Mouse (Mus musculus) stomach, postnatal 0 days (tissue): ENCODE measurements around the gene Rfx3.

Experiments used
- CTCF ChIP-seq: IDR thresholded peaks from 2 replicates; pipeline ENCODE4 v1.5.1; 2016; ENCODE audit warnings: antibody characterized with exemption, low read depth, mild to moderate bottlenecking, moderate library complexity
- EP300 ChIP-seq: optimal IDR thresholded peaks from 2 replicates; pipeline ENCODE3; 2016; ENCODE audit warnings: antibody characterized with exemption

GRCm38 (mm10) chr19:28052058-28052457 lies 41.1 kb upstream of the Rfx3 start:
- TF ChIP-seq CTCF: no peak
- no peak for TF ChIP-seq EP300
